Mouse (Mus musculus) NIH3T3 (cell line): ENCODE results near the gene Kcnn4.

Experiments
- DNase-seq: peaks from one replicate; pipeline ENCODE4 v3.0.0-alpha.2; 2012; ENCODE audit warnings: low read depth

The Kcnn4 gene

GRCm38 (mm10) chr7:24366716-24367632 lies 3.1 kb upstream of the Kcnn4 start:
- no peak for DNase-seq

DNA sequence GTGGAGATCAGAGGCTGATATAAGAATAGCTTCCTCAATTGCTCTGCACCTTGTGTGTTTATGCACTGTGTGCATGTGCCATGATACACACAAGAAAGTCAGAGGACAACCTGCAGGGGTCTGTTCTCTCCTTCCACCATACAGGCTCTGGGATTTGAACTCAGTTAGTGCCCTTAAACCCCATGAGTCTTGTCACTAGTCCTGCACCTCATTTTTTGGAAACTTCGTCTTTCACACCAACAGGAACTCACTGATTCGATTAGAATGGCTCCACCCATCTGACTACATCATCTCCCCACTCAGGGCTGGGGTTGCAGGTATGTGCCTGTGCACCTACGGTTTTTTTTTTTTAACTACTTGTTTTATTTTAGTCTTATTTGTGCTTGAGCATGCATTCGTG lies 1.8 kb upstream of the Kcnn4 start:
- DNase-seq = no peak

DNA sequence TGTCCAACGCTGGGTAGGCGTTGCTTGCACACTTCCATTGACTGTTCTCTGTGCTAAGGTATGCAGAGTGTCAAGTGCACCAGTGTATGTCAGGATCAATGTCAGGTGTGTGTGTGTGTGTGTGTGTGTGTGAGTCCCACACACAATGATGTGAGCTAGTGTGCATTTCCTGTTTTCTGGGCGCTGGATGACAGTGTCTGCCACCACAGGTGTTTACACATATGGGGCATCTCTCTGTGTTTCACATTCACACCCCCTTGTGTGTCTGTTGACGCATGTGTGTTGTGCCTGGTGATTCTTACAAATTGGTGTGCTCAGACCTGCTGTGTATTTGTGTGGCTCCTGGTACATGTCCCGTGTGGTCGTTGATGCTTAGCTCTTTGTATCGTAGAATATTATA lies 1.1 kb upstream of the Kcnn4 start:
- no peak for DNase-seq

- DNase-seq = no peak
Measured at GRCm38 (mm10) chr7:24371012-24371808, 1.1 kb downstream of the Kcnn4 start.

GRCm38 (mm10) chr7:24371809-24372145 lies 1.7 kb downstream of the Kcnn4 start:
- DNase-seq = no peak

DNA sequence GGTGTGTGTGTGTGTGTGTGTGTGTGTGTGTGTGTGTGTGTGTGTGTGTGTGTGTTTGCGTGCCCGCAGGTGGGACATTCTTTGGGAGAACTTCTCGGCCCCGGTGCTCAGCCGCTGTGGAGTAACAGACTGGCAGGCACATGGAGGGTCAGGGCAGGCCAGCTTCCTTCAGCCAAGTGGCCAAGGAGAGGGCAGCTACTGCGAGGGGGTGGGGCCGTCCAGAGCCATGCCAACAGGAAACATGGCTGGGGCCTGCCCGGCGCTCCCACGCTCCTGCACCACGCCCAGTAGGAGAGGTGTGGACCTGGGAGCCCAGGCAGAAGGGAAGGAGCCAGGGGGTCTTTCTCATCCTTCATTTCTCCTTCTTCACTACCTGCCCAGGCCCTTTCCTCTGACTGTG lies 2.2 kb downstream of the Kcnn4 start:
- no peak for DNase-seq

- DNase-seq = no peak
Measured at GRCm38 (mm10) chr7:24372786-24373185, 2.7 kb downstream of the Kcnn4 start.

DNA sequence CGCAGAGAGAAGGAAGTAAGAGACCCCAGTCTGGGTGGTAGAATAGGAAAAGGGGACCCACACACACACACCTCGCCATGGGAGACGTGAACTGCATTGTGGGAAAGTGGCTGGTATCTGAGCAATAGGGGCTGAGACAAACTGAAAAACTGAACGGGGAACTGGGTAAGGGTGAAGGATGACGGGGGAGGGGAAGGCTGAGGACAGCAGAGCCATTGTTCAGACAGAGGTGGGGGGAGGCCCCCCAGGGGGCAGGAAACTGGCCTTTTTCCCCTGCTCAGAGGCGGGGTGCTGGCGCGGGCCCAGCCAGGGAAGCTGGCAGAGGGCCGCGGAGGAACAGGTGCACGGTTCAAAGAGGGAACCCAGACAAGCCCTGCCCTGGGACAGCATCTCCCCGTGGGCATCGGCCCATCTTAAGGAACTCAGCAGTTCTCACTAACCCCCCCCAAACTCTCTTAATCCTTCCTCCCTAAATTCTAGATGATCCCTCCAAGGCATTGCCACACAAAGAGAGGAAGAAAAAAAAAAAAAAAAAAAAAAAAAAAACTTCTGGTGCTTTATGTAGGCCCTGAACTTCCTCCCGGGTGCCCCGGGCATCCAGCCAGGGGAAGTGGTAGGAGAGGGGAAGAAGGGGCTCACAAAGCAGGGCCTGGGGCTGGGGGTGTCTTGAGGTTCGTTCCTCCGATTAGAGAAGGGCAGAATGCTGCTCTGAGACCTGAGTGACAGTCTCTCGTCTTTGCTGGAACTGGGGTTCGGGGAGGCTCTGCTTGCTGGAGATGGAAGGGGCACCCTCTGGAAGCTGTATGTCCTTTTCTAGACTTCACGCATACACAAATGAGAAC lies 3.7 kb downstream of the Kcnn4 start:
- DNase-seq = no peak

DNA sequence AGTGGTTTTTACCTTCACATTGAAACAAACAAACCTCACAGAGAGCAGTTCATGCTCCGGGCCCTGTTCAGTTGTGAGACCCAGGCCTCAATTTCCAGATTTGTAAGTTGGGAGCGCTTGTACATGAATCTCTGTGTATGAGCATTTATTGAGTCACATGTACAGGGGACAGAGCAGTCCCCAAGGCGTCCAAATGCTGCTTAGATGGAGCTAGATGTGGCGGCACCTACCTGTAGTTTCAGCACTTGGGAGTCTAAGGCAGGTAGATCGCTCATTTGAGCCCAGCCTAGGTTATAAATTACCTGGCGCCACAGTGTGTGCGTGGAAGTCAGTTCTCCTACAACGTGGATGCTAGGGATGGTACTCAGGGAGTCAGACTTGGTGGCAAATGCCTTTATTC lies 6.4 kb downstream of the Kcnn4 start:
- no peak for DNase-seq

GRCm38 (mm10) chr7:24377091-24377865 lies 7.2 kb downstream of the Kcnn4 start:
- DNase-seq = peak; percentile 47

- peak; percentile 61 for DNase-seq
Measured at GRCm38 (mm10) chr7:24378049-24378701, 8.1 kb downstream of the Kcnn4 start.

GRCm38 (mm10) chr7:24379934-24380333 lies 9.9 kb downstream of the Kcnn4 start:
- no peak for DNase-seq

DNA sequence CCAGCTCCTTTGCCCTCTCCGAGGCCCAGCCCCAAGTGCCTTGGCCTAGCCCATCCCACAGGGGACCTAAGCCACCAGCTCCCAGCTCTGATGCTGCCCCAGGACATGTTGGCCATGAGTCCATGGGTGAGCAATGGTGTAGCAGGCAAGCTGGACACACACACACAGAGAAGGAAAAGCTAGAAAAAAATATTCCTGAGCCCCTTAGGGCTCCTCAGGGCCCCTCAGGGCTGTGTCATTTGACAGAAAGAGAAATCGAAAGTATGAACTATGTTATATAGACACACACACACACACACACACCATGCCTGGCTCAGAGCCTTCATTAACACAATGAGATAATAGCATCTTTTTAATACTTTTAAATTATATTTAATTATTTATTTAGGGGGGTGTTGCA lies 10.3 kb downstream of the Kcnn4 start:
- DNase-seq = no peak

GRCm38 (mm10) chr7:24382730-24383372 lies 12.8 kb downstream of the Kcnn4 start:
- no peak for DNase-seq

DNA sequence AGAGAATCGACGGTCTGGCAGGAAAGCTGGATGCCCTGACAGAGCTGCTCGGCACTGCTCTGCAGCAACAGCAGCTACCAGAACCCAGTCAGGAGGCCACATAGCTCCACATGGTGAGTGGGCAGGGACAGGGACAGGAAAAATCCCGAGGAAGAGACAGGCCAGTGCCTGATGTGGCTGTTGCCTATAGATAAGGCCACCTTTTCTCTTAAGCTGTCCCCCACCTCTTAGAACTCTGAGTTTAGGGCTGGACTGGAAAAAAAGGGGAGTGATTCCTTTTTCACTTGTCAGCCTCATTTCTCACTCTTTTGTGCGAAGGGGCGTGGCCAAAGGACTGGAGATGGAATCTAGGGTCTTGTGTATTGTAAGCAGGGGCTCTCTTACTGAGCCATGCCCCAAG lies 14.0 kb downstream of the Kcnn4 start:
- no peak for DNase-seq

GRCm38 (mm10) chr7:24384827-24385226 lies 14.8 kb downstream of the Kcnn4 start:
- peak; percentile 81 for DNase-seq

DNA sequence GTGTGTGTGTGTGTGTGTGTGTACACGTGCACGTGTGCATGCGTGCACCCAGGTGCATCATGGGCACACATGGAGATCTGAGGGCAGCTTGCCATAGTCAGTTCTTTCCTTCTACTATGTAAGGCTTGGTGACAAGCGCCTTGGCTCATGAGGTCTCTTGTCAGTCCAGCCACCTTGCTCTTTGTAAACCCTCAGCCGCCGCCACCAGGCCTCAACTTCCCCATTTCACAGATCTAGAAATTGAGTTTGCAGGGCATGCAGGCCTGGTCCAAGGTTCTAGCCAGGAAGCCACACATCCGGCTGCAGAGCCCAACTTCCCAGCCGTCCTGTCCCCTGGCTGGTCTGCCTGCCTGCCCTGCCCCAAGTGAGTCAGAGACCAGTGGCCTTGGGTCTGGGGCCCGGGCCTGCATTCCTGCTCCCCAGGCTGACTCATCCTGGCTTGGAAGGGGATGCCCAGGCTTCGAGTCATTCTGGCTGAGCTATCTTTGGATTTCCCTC lies 17.0 kb downstream of the Kcnn4 start:
- DNase-seq = peak; percentile 94

GRCm38 (mm10) chr7:24389516-24390187 lies 19.6 kb downstream of the Kcnn4 start:
- DNase-seq = peak; percentile 70

GRCm38 (mm10) chr7:24390512-24390911 lies 20.4 kb downstream of the Kcnn4 start:
- peak; percentile 31 for DNase-seq

GRCm38 (mm10) chr7:24391077-24391476 lies 21.0 kb downstream of the Kcnn4 start:
- peak; percentile 83 for DNase-seq
